Mouse (Mus musculus): ENCODE results near the gene Anxa9. TPM values are rescaled to one million over a fixed set of nuclear protein-coding genes. Genes with fewer than 3 reads are reported as not detected.
A peak's percentile ranks its signal among the peaks of the same experiment; 100 is the strongest.

The Anxa9 gene
- polyA plus RNA-seq, 1 experiment from 2014 or later = 1.5 TPM

- Histone ChIP-seq H3K4me1 (replicated peaks; ENCODE audit: control insufficient read depth, insufficient read depth, low read length) (peaks cover 8% of the 10 kb centered on the region), H3K4me3 (ENCODE audit: low read depth, low read length) (no peak overlapping the region), H3K27me3 (ENCODE audit: control insufficient read depth, insufficient read depth, low read length) (no peaks in the 10 kb centered on the region), H3K9me3 (ENCODE audit: control insufficient read depth, low read length) (no peaks in the 10 kb centered on the region), H3K9ac (ENCODE audit: low read length) (no peak overlapping the region), H3K4me2 (ENCODE audit: low read depth, low read length, severe bottlenecking) (peak overlapping the region; percentile 84; the same call in 1 of the 2 replicates), H3K27ac (ENCODE audit: low read depth, low read length) (no peak overlapping the region), H3K36me3 (ENCODE audit: control insufficient read depth, insufficient read depth, low read length) (no peaks in the 10 kb centered on the region)
- DNase-seq (ENCODE audit: low spot score) = no peak
- WGBS = 90% methylated on average over 12 of the region's 12 CpGs
- ATAC-seq (replicated peaks; ENCODE audit: low FRiP score) = no peak
Observed at GRCm38 (mm10) chr3:95284501-95285281, 22.3 kb downstream of the Anxa9 start.

DNA sequence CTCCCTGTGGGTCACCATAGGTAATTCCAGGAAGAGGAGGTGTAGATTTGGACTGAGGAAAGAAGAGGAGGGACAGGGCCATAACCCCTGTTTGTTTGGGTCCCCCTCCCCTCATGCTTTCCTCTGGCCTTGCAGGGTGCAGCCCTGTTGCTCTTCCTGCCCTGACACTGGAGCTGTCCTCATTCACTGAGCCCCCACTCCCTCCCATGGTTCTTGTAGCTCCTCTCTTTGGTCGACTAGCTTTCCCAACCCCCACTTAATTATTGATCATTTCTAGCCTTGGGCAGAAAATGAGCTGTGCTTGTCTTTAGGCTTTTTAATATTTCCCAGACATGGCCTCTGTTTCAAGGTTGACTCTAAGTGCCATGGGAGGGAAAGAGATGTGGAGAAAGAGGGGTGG lies 22.9 kb downstream of the Anxa9 start:
- Histone ChIP-seq H3K36me3 (ENCODE audit: control insufficient read depth, insufficient read depth, low read length) (no peaks in the 10 kb centered on the region), H3K27me3 (ENCODE audit: control insufficient read depth, insufficient read depth, low read length) (no peaks in the 10 kb centered on the region), H3K9me3 (ENCODE audit: control insufficient read depth, low read length) (no peaks in the 10 kb centered on the region), H3K9ac (ENCODE audit: low read length) (peak overlapping the region; percentile 60), H3K27ac (ENCODE audit: low read depth, low read length) (no peak overlapping the region), H3K4me3 (ENCODE audit: low read depth, low read length) (peak overlapping the region; percentile 72), H3K4me2 (ENCODE audit: low read depth, low read length, severe bottlenecking) (peak overlapping the region; percentile 84), H3K4me1 (replicated peaks; ENCODE audit: control insufficient read depth, insufficient read depth, low read length) (peaks cover 8% of the 10 kb centered on the region)
- DNase-seq (ENCODE audit: low spot score) (no peak), ATAC-seq (replicated peaks; ENCODE audit: low FRiP score) (no peak)
- WGBS = 17% methylated on average over 1 of the region's 1 CpGs

- peak; percentile 1; the same call in 1 of the 2 replicates for ATAC-seq (replicated peaks; ENCODE audit: low FRiP score)
- Histone ChIP-seq H3K9ac (ENCODE audit: low read length) (peak overlapping the region; percentile 60), H3K4me3 (ENCODE audit: low read depth, low read length) (peak overlapping the region; percentile 72), H3K27ac (ENCODE audit: low read depth, low read length) (peak overlapping the region; percentile 89; the same call in 1 of the 2 replicates), H3K4me2 (ENCODE audit: low read depth, low read length, severe bottlenecking) (peak overlapping the region; percentile 84), H3K9me3 (ENCODE audit: control insufficient read depth, low read length) (no peaks in the 10 kb centered on the region), H3K27me3 (ENCODE audit: control insufficient read depth, insufficient read depth, low read length) (no peaks in the 10 kb centered on the region), H3K4me1 (replicated peaks; ENCODE audit: control insufficient read depth, insufficient read depth, low read length) (peaks cover 8% of the 10 kb centered on the region), H3K36me3 (ENCODE audit: control insufficient read depth, insufficient read depth, low read length) (no peaks in the 10 kb centered on the region)
- WGBS = 5% methylated on average over 7 of the region's 7 CpGs
- no peak for DNase-seq (ENCODE audit: low spot score)
Observed at GRCm38 (mm10) chr3:95283589-95283941, 23.4 kb downstream of the Anxa9 start.

GRCm38 (mm10) chr3:95282865-95283588 lies 23.9 kb downstream of the Anxa9 start:
- peak overlapping the region; percentile 89 for H3K27ac ChIP-seq (ENCODE audit: low read depth, low read length)
- H3K36me3 ChIP-seq (ENCODE audit: control insufficient read depth, insufficient read depth, low read length) = no peaks in the 10 kb centered on the region
- WGBS = under 1% methylated on average over 50 of the region's 51 CpGs
- H3K27me3 ChIP-seq (ENCODE audit: control insufficient read depth, insufficient read depth, low read length) = no peaks in the 10 kb centered on the region
- peak overlapping the region; percentile 84 for H3K4me2 ChIP-seq (ENCODE audit: low read depth, low read length, severe bottlenecking)
- ATAC-seq (replicated peaks; ENCODE audit: low FRiP score) (peak; percentile 73), DNase-seq (ENCODE audit: low spot score) (peak; percentile 89)
- peak overlapping the region; percentile 60 for H3K9ac ChIP-seq (ENCODE audit: low read length)
- H3K9me3 ChIP-seq (ENCODE audit: control insufficient read depth, low read length) = no peaks in the 10 kb centered on the region
- H3K4me1 ChIP-seq (replicated peaks; ENCODE audit: control insufficient read depth, insufficient read depth, low read length) = peaks cover 8% of the 10 kb centered on the region
- peak overlapping the region; percentile 72 for H3K4me3 ChIP-seq (ENCODE audit: low read depth, low read length)

DNA sequence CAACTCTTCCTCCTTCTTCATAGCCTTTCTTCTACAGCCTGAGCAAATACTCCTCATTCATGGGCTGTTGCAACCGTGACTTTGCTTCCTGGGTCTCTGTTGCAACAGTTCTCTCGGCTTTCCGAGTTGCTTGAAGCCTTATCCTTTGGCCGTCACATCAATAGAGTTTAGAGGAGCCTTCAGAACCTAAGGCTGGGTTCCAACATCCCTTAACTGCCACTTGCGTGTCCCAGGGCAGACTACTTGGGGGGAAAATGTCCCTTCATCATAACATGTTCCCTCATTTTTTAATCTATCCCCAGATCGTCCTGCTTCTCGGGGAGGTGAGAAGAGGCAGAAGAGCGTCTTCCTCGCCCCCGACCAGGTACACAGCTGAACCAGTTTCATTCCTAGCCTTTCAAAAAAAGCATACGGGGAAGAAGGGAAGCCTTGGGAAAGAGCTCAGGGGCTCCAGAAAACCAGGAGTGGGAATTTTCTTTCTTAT lies 24.6 kb downstream of the Anxa9 start:
- no peak for DNase-seq (ENCODE audit: low spot score)
- Histone ChIP-seq H3K36me3 (ENCODE audit: control insufficient read depth, insufficient read depth, low read length) (no peaks in the 10 kb centered on the region), H3K9ac (ENCODE audit: low read length) (peak overlapping the region; percentile 60), H3K4me1 (replicated peaks; ENCODE audit: control insufficient read depth, insufficient read depth, low read length) (peaks cover 8% of the 10 kb centered on the region), H3K4me3 (ENCODE audit: low read depth, low read length) (peak overlapping the region; percentile 72), H3K27ac (ENCODE audit: low read depth, low read length) (peak overlapping the region; percentile 89), H3K27me3 (ENCODE audit: control insufficient read depth, insufficient read depth, low read length) (no peaks in the 10 kb centered on the region), H3K4me2 (ENCODE audit: low read depth, low read length, severe bottlenecking) (peak overlapping the region; percentile 84), H3K9me3 (ENCODE audit: control insufficient read depth, low read length) (no peaks in the 10 kb centered on the region)
- ATAC-seq (replicated peaks; ENCODE audit: low FRiP score) = no peak
- whole genome bisulfite sequencing = under 1% methylated on average over 11 of the region's 11 CpGs

DNA sequence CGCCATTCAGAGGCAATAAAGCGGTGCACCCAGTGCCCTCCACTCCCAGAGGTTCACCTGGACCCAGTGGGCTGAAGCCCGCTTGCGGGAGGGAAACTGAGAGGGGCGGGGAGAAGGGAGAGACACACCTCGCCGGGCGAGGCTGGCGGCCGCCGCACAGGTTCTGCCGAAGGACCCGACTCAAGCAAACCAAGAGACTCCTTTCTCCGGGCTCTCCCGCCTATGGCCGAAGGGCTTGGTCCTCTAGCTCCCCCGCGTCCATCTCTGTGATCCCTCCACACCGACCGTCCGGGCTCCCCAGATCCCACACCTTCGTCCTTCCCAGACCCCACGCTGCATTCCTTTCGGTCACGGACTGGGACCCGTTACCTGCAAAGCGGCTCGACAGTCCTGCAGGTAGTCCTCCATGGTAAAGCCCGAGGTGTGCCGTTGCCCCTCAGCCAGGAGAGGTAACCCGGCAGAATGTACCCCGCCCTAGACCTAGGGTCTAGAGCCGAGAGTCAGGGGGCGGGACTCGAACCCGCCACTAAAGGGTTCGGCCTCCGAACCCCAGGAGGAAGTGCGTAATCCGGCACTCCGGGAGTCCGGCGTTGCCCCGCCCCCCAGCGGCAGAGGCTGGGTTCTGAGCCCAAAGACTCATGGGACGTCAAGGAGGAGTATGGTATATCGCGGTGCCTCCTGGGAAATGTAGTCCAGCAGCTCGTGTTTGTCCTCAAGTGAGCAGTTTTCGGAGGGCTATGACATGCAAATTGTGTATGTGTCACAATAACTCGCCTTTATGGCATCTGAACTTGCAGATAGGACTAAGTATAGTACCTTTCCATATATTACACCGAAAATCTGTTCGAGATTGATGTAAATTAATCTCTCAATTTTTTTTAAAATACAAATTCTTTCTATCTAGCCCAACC lies 25.5 kb downstream of the Anxa9 start, which contains the start of the genes Mindy1 and Prune1:
Gene Mindy1 (plus strand): TSS at position 130 of the 911 bp plus-strand sequence.
Gene Prune1 (minus strand): TSS at position 861 of the 911 bp plus-strand sequence.
- H3K36me3 ChIP-seq (ENCODE audit: control insufficient read depth, insufficient read depth, low read length) = no peaks in the 10 kb centered on the region
- peak; percentile 88 for ATAC-seq (replicated peaks; ENCODE audit: low FRiP score)
- no peaks in the 10 kb centered on the region for H3K9me3 ChIP-seq (ENCODE audit: control insufficient read depth, low read length)
- H3K27ac ChIP-seq (ENCODE audit: low read depth, low read length) = peak within 1 kb of the TSS; percentile 89
- peak within 1 kb of the TSS; percentile 84 for H3K4me2 ChIP-seq (ENCODE audit: low read depth, low read length, severe bottlenecking)
- peak within 1 kb of the TSS; percentile 72 for H3K4me3 ChIP-seq (ENCODE audit: low read depth, low read length)
- H3K27me3 ChIP-seq (ENCODE audit: control insufficient read depth, insufficient read depth, low read length) = no peaks in the 10 kb centered on the region
- peaks cover 8% of the 10 kb centered on the region for H3K4me1 ChIP-seq (replicated peaks; ENCODE audit: control insufficient read depth, insufficient read depth, low read length)
- peak; percentile 99 for DNase-seq (ENCODE audit: low spot score)
- WGBS = under 1% methylated on average over 48 of the region's 53 CpGs
- peak within 1 kb of the TSS; percentile 81 for H3K9ac ChIP-seq (ENCODE audit: low read length)

- H3K36me3 ChIP-seq (ENCODE audit: control insufficient read depth, insufficient read depth, low read length) = no peaks in the 10 kb centered on the region
- DNase-seq (ENCODE audit: low spot score) (no peak), ATAC-seq (replicated peaks; ENCODE audit: low FRiP score) (no peak)
- H3K27ac ChIP-seq (ENCODE audit: low read depth, low read length) = no peak overlapping the region
- peak overlapping the region; percentile 81 for H3K9ac ChIP-seq (ENCODE audit: low read length)
- H3K4me1 ChIP-seq (replicated peaks; ENCODE audit: control insufficient read depth, insufficient read depth, low read length) = peaks cover 8% of the 10 kb centered on the region
- H3K4me2 ChIP-seq (ENCODE audit: low read depth, low read length, severe bottlenecking) = peak overlapping the region; percentile 74; the same call in 1 of the 2 replicates
- no peaks in the 10 kb centered on the region for H3K9me3 ChIP-seq (ENCODE audit: control insufficient read depth, low read length)
- WGBS = 29% methylated on average over 8 of the region's 8 CpGs
- H3K27me3 ChIP-seq (ENCODE audit: control insufficient read depth, insufficient read depth, low read length) = no peaks in the 10 kb centered on the region
- H3K4me3 ChIP-seq (ENCODE audit: low read depth, low read length) = peak overlapping the region; percentile 72
Observed at GRCm38 (mm10) chr3:95280747-95281146, 26.2 kb downstream of the Anxa9 start.

DNA sequence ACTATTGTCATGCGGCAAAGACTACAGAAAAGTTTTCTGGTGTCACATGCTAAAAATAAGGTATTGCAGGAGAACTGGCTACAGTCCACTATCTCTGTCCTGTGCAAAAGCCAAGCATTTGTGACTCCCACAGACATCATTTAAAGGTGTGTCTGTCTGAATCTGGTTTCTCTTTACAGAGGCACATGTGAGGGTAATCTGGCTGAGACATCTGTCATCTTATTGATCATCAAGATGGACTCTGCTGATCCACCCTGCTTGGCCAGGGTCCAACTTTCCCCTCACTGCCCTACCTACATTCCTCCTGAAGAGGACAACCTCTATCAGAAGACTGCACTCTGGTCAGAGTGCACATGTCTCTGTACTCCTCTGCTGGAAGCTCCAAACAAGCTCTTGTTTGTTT lies 29.8 kb downstream of the Anxa9 start:
- no peaks in the 10 kb centered on the region for H3K36me3 ChIP-seq (ENCODE audit: control insufficient read depth, insufficient read depth, low read length)
- no peaks in the 10 kb centered on the region for H3K27me3 ChIP-seq (ENCODE audit: control insufficient read depth, insufficient read depth, low read length)
- ATAC-seq (replicated peaks; ENCODE audit: low FRiP score) (no peak), DNase-seq (ENCODE audit: low spot score) (no peak)
- H3K4me1 ChIP-seq (replicated peaks; ENCODE audit: control insufficient read depth, insufficient read depth, low read length) = 0 out of 2 replicates have a peak, but pooled peaks cover 2% of the 10 kb centered on the region
- H3K4me3 ChIP-seq (ENCODE audit: low read depth, low read length) = no peak overlapping the region
- no peak overlapping the region for H3K9ac ChIP-seq (ENCODE audit: low read length)
- no peaks in the 10 kb centered on the region for H3K9me3 ChIP-seq (ENCODE audit: control insufficient read depth, low read length)
- no peak overlapping the region for H3K4me2 ChIP-seq (ENCODE audit: low read depth, low read length, severe bottlenecking)
- H3K27ac ChIP-seq (ENCODE audit: low read depth, low read length) = no peak overlapping the region
- WGBS = 100% methylated on average over 1 of the region's 1 CpGs
